Mouse (Mus musculus): ENCODE data around the gene Ddx27.
A peak's percentile ranks its signal among the peaks of the same experiment; 100 is the strongest.

Gene Ddx27

DNA sequence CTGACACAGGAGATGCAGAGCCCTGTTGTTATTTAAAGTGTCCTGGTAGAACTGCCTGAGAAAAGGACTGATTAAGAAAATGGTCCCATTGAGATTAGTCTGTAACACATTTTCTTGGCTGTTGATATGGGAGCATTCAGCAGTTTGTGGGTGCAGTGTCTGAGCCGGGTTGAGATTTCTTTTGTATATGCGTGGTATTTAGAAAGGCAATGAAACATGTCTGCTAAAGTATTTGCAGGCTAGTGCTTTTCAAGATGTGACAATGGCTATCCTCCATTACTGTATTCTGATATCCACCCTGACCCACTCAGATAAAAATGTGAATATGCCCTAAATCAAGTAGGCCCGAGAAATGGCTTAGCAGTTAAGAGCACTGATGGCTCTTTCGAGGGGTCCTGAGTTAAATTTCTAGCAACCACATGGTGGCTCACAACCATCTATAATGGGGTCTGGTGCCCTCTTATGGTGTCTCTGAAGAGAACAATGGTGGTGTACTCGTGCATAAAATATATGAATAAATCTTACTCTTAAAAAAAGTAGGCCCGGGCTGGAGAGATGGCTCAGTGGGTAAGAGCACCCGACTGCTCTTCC lies 49.0 kb downstream of the Ddx27 start:
- no peak for DNase-seq

DNA sequence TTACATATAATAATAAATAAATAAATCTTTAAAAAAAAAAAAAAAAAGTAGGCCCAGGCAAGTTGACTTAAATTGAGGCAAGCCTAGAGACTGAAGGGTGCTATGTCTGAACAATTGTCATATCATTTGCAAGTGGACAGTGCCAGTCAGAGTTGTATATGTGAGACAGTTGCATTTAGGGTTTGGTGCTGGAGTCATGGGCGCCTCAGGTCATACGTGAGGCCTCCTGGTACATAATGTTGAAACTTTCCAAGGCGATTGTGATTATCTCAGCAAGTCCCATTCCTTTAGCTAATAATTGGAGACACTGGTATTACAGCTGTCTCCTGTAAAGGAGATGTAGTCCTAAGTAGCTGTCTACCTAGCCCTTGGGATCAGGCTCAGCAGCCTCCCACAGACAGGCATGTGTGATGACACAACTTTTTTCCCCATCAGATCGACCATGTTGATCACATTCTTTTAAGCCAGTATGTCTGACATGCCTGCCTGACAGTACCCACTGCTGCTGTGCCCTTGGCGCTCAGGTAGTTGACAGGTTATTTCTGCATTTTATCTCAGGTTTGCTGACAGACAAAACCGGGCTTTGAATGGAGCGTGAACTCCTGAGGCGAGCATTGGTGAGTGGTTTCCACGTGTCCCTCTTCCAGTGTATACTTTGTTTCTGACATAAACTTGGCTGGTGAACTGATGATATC lies 49.8 kb downstream of the Ddx27 start:
- no peak for DNase-seq

DNA sequence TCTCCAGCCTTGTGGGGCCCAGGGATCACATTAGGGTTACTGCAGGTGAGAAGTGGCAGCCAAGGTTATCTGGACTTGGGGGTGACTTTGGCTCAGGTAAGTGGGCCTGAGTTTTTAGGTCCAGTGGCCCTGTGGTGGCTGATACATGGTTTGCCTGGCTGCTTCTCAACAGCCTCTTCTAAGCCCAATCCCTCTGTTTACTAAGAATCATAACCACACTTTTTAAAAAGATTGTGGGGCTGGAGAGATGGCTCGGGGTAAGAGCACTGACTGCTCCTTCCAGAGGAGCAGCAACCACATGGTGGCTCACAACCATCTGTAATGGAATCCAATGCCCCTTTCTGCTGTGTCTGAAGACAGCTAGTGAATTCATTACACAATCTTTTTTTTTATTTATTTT lies 51.0 kb downstream of the Ddx27 start:
- no peak for DNase-seq

DNA sequence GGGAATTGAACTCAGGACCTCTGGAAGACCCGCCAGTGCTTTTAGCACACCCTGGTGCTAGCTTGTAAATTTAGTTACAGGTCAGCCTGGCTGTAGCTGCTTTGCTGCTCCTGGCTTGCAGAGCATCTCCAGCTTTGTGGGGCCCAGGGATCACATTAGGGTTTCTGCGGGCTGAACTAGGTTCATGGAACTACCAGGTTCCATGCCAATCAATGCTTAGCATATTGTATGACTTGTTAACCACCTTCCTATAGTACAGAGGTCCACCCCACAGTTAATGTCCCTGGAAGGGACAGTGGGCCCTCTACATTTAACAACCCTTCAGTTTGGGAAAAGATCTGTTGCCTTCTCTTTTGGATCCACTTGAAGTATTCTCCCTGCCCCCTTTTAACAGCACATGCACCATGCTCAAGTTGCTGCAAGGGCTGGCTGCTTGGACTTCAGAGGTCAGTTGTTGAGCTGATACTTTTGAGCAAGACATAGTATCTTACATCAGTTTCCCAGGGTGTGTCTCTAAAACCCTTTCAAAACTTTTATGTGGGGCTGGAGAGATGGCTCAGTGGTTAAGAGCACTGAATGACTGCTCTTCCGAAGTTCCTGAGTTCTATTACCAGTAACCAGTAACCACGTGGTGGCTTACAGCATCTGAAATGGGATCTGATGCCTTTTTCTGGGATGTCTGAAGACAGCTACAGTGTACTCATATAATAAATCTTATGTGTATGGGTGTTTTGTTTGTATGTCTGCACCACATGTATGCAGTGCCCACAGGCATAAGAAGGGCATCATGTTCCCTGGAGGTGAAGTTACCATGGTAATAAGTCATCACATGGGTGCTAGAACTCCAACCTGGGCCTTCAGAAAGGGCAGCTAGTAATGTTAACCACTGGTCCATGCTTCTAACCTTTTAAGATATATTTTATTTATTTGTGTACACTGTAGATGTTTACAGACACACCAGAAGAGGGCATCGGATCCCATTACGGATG lies 51.8 kb downstream of the Ddx27 start:
- DNase-seq: no peak

DNA sequence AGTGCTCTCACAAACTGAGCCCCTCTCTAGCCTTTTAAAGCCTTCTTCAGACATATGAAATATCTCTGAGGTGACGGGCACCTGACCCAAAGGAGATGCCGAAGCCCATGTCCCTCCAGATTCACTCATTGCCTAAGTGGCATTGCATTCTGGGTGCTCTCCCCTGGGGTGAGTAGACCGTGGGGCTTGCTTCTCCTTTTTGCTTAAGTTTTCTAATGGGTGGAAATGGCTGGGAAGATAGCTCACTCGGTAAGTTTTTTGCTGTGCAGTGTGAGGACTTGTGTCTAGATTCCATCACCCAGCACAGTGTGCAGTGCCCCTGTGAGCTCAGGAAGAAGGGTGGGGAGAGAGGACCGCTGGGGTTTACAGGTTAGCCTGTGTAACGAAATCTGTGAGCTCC lies 52.6 kb downstream of the Ddx27 start:
- DNase-seq: no peak

DNA sequence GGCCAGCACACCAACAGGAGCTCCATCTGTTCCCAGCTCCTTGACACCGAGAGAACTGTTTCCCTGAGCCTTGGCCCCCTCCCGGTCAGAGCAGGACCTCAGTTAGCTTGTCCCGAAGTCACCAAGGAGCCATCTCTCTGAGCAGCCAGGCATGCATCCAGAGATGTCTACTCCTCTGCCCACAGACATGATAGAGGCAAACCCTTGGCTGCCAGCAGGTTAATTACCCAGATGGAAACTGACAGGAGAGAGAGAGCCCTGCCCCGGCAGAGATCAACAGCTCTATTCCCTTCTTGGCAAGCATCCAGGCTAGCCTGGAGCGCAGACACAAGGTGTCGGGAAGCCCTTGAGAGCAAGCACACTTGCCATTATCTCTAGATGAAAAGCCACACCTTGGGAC lies 55.3 kb downstream of the Ddx27 start:
- DNase-seq: no peak

DNA sequence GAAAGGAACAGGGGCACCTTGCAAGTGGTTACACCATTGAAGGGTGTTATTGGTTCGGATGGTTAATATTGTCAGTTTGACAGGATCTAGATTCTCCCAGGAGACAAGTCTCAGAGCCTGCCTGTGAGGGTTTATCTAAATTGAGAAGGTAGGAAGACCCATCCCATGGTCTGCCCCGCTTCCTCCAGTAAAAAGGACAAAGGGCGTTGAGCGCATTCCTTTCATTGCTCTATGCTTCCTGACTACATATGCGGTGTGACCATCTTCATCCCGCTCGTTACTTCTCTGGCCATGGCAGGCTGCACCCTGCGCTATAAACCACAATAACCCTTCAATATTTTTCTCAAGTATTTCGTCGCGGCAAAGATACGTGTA lies 56.3 kb downstream of the Ddx27 start:
- no peak for DNase-seq

DNA sequence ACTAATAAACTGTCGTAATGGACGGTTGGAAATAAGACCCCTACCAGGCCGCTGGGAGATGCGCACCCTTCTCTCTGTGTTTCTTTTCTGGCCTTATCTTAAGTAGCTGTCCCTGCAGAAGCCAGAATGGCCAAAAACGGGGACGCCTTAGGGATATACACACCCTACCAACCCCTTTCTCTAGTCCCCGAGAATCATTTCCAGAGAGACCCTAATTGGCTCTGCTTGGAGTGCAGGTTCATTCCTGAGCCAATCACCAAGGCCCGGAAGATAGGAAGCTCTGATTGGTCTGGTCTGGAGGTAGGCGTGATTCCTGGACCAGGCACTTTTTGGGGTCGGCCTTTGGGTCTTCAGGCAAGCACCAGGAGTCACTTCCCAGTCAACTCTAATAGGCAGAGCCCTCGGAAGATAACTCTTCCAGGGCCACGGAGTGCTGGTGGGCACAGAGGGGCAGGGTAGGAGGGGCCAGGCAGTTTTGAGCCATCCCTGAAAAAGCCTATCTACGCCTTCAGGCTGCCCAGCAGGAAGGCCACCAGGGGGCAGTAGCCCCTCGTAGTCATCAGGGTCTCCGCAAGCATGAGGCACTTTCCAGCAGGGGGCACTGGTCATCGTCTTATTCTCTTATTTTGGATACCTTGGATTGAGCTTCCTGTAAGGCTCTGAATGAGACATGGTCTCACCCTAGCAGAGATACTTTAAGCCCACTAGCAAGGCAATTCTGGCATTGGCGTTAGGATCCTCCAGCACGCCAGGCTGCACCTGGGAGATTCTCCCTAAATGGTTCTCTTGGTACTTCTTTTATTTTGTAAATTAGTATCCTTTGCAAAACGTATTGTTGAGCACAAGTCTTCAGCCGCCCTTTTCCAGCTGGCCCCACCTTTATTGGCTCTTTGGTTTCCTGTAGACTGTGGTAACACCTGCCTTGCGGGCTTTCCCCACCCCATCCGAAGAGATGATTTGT lies 56.9 kb downstream of the Ddx27 start:
- peak; percentile 94 for DNase-seq

DNA sequence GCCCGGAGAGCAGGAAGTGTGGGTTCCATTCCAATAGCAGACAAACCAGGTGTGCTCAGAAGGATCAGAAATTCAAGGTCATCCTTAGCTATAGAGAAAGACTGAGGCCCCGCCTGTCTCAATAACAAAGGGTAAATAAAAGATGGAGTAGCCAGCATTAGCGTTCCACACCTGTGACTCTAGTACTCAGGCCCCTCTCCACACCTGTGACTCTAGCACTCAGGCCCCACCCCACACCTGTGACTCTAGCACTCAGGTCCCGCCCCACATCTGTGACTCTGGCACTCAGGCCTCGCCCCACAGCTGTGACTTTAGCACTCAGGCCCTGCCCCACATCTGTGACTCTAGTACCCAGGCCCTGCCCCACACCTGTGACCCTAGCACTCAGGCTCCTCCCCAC lies 59.6 kb downstream of the Ddx27 start:
- no peak for DNase-seq

DNA sequence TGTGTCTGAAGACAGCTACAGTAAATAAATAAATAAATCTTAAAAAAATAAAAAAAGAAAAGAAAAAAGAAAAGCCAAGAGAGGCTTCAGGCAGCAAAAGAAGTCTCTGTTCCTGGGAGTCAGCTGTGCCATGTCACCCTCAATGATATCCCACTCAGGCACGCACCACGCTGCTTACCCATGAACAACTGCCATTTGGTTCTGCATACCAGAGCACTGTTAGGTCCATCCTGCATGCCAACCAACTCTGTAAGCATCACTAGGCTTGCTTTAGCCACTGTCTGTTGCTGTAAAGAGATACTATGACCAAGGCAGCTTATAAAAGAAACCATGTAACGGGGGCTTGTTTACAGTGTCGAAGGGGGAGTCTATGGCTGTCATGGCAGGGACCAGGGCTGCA lies 61.4 kb downstream of the Ddx27 start:
- DNase-seq: no peak

DNA sequence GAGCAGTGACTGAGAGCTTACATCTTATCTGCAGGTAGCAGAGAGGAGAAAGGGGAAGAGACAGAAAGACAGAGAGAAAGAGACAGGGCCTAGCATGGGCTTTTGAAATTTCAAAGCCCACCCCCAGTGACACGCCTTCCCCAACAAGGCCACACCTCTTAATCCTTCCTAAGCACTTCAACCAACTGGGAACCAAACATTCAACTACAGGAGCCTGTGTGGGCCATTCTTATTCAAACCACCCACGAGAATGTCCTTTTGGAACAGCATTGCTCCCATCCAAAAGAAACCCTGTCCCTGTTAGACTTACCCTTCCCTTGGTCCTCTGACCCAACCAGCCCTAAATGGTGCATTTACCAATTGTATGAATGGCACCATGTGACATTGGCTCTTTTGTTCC lies 61.8 kb downstream of the Ddx27 start:
- no peak for DNase-seq

DNA sequence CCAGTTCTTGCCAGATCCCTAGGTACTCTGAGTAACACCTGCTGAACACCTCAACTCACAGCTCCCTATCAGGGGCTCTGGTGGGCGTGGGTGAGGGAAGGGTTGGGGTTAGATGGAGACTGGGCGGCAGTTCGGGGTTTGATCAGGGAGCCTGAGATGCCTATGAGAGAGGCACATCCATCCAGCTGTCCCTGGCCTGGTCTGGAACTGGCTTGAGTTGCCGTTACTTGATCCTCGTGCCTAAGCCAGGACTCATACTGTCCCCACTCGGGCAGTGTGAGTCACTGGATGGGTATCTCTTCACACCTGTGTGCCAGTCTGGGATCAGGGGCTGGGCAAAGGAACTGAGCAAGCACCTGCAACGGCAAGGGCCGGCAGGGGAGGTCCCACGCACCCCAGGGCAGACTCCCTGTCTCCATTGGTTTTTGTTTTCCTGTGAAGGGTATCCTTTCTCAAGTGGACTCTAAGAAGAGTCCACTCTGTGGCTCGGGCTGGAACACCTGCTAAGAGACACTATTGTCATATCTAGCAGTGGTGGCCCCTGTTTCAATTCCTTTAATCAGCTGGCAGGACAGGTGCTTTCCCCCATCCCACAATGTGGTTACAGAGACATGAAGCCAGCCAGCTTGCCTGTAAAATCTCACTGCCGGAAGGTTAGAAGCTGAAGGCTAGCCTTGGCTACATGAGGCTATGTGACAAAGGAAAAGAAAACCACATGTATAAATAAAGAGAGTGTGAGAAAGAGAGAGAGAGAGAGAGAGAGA lies 62.4 kb downstream of the Ddx27 start:
- DNase-seq: no peak

DNA sequence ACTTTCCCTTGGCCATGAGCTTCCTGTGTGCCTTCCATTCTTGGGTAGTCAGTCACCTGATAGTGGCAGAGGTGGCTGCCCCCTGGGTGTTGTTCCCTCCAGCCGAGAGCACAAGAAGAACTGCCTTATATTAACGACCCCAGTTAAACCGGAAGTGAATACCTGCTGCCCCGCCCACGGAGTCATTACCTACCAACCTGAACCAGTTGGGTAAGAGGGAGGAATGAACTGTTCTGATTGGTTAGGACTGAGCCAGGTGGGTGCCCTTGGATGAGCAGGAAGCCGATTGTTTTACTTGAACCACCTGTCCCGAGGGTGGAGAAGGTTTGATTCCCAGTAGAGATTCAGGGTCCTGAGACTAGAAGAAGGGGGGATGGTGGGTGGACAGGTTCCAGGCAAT lies 63.5 kb downstream of the Ddx27 start:
- no peak for DNase-seq

DNA sequence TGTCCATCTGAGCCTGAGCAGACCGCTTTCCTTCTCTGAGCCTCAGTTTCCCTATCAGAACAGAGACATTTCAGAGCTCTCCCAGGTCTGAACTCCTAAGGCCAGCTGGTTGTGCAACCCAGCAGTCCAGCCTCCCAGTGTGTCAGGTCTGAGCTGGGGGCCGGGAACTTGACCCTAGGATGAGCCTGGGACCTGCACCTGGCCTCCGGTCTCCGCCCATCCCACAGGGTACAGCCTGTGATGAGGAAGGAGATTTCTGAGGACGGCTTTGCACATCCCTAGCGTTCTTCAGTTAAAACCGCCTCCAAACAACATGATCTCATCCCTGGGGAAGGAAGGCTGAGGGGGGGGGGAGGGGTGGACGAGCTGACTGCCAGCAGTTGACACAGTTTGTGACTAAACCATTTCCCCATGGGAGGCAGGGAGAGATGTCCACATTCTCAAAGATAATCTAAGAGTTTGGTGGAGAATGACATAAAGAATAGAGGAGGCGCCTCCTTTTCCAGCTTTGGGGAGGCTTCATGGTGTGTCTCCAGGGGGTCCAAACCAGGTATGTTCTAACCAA lies 64.0 kb downstream of the Ddx27 start:
- DNase-seq: peak; percentile 55

DNA sequence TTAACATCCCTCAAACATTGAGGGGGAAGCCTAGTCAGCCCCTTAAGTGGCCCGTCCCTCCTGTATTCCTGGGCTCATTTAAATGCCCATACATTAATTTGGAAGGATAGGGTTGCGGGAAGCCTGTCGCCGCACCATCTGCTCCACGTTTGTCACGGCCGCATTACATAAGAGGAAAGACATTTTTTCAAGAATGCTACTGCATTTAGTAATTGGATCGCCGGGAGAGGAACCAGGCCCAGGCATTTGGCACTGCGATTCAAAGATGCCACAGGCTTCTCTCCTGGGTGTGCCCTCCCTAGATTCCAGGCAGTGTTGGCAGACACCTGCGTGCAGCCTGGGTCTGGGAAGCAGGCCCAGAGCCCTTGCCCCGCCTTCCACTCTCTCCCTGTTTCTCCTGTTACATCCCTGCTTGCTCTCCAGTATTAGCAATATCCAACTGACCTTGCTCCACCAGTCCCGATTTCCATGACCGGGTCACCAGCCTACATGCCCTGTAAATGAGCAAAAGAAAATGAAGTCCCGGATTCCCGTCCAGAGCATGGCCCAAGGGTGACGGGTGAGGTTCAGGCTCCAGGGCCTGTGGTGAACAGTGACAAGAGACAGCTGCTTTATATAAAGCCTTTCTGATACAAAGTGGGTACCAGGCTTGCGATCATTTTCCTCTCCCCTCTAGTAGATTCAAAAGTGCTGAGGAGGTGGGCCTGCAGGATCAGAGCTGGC lies 64.7 kb downstream of the Ddx27 start:
- peak; percentile 85 for DNase-seq

DNA sequence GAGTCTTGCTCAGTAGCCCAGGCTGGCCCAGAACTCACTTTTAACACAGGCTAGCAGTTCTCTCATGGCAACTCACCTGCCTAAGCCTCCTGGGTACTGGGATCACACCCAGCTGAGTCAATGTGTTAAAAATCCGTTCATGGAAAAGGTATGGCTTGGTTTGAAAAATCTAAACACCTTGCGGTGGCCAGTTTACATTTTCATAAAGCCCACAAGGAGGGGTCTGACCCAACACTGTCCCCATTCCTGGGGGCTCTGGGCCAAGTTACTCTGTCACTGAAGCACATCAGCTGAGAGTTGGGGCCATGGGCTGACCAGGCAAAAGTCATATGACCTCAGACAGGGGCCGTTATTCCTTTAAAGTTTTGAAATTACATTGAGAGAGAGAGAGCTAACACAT lies 65.4 kb downstream of the Ddx27 start:
- no peak for DNase-seq

DNA sequence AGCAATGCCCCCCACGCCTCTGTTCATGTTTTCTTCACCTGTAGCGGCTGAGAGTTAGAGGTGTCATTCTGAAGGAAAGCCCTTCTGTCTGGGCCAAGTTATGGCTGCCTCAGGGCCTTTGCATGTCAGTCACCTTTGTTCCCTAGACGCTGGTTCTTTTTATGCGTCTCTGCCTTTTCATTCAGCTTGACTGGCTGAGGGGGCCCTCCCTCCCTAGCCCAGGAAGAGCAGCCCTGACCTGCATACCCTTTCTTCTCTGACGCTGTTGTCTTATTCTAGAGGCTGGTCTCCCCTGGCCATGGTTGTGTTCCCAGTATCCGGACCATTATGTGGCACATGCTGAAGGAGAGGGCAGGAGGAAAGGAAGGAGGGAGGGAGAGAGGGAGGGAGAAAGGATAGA lies 66.1 kb downstream of the Ddx27 start:
- no peak for DNase-seq

DNA sequence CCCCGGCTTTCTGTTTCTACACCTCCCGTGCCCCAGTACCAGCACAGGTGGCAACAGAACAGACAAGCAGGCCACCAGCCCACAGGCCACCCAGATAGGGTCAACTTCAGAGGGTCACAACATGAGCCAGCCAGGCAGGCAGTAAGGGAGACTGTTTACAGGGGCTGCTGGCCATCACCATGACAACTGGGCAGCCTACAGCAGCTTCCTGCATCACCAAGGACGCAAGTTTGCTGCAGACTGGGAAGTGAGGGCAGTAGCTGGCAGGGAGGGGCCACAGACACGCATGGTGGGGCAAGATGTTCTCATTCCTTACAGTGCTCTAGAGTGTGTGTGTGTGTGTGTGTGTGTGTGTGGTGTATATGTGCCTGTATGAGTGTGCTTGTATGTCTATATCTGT lies 66.6 kb downstream of the Ddx27 start:
- DNase-seq: no peak

Data from right cerebral cortex, adult 18-20 months (tissue).